Mouse (Mus musculus): ENCODE results near the gene Adamts8. TPM values are rescaled to one million over a fixed set of nuclear protein-coding genes. Genes with fewer than 3 reads are reported as not detected.

Gene Adamts8
- polyA plus RNA-seq, 1 experiment from 2014 or later = 0.72 TPM

- no peak overlapping the region for H3K4me3 ChIP-seq (ENCODE audit: low read depth, low read length)
- H3K4me2 ChIP-seq (ENCODE audit: low read length) = no peak overlapping the region
- no peaks in the 10 kb centered on the region for H3K4me1 ChIP-seq (ENCODE audit: control insufficient read depth, insufficient read depth, low read length)
- H3K27me3 ChIP-seq (replicated peaks; ENCODE audit: control insufficient read depth, insufficient read depth, low read length) = no peaks in the 10 kb centered on the region
- no peak overlapping the region for H3K27ac ChIP-seq (ENCODE audit: low read depth, low read length)
- no peaks in the 10 kb centered on the region for H3K9me3 ChIP-seq (replicated peaks; ENCODE audit: control insufficient read depth, low read length)
- 41% methylated on average over 5 of the region's 5 CpGs for WGBS
- H3K9ac ChIP-seq (ENCODE audit: low read length) = no peak overlapping the region
- no peaks in the 10 kb centered on the region for H3K36me3 ChIP-seq (ENCODE audit: control insufficient read depth, insufficient read depth, low read length)
- no peak for ATAC-seq
- no peak for DNase-seq (ENCODE audit: low spot score)
Observed at GRCm38 (mm10) chr9:30907677-30908295, 34.6 kb upstream of the Adamts8 start.

DNA sequence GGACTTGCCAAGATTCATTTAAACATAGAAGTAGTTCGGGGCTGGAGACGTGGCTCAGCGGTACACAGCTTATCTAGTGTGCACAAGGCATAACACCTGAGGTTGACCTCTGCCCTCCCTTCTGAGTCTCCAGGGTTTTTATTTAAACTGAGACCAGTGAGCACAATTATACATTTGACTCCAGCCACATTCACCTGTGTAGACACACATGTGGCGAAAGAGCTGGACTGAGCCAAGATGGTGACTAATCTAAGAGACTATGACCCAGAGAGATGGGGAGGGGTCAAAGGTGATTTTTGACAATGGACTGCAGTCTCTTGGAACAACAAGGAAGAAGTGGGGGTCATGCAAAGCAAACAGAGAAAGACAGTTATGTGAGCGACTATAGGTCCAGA is 34.1 kb upstream of the Adamts8 start:
- WGBS = 93% methylated on average over 5 of the region's 5 CpGs

GRCm38 (mm10) chr9:30908973-30909372 is 33.4 kb upstream of the Adamts8 start:
- Histone ChIP-seq H3K36me3 (ENCODE audit: control insufficient read depth, insufficient read depth, low read length) (no peaks in the 10 kb centered on the region), H3K27ac (ENCODE audit: low read depth, low read length) (no peak overlapping the region), H3K9ac (ENCODE audit: low read length) (no peak overlapping the region), H3K4me1 (ENCODE audit: control insufficient read depth, insufficient read depth, low read length) (no peaks in the 10 kb centered on the region), H3K4me3 (ENCODE audit: low read depth, low read length) (no peak overlapping the region), H3K27me3 (replicated peaks; ENCODE audit: control insufficient read depth, insufficient read depth, low read length) (no peaks in the 10 kb centered on the region), H3K4me2 (ENCODE audit: low read length) (no peak overlapping the region), H3K9me3 (replicated peaks; ENCODE audit: control insufficient read depth, low read length) (no peaks in the 10 kb centered on the region)
- 83% methylated on average over 5 of the region's 5 CpGs for WGBS
- DNase-seq (ENCODE audit: low spot score) (no peak), ATAC-seq (no peak)

More for the DNA sequence above, 34.1 kb upstream of the Adamts8 start:
- Histone ChIP-seq H3K4me1 (ENCODE audit: control insufficient read depth, insufficient read depth, low read length) (no peaks in the 10 kb centered on the region), H3K9ac (ENCODE audit: low read length) (no peak overlapping the region), H3K36me3 (ENCODE audit: control insufficient read depth, insufficient read depth, low read length) (no peaks in the 10 kb centered on the region), H3K27ac (ENCODE audit: low read depth, low read length) (no peak overlapping the region), H3K4me3 (ENCODE audit: low read depth, low read length) (no peak overlapping the region), H3K27me3 (replicated peaks; ENCODE audit: control insufficient read depth, insufficient read depth, low read length) (no peaks in the 10 kb centered on the region), H3K4me2 (ENCODE audit: low read length) (no peak overlapping the region), H3K9me3 (replicated peaks; ENCODE audit: control insufficient read depth, low read length) (no peaks in the 10 kb centered on the region)
- no peak for ATAC-seq
- no peak for DNase-seq (ENCODE audit: low spot score)

DNA sequence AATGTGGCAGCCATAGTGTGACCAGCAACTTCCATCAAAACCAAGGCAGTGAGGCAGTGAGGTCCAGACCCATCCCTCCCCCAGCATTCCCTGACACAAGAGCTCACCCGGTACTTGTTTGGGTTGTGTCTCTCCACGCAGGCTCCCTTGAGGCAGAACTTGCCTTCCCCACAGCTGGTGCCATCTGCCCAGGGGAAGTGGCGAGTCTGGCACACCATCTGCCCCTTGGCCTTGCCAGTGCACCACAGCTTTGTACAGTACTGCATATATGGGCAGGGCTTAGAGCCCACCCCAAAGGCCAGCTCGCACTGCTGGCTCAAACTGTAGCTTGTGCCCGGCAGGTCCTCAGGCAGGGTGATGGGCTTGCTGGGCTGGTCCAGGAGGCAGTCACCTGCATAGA is 31.9 kb upstream of the Adamts8 start:
- Histone ChIP-seq H3K27me3 (replicated peaks; ENCODE audit: control insufficient read depth, insufficient read depth, low read length) (no peaks in the 10 kb centered on the region), H3K9me3 (replicated peaks; ENCODE audit: control insufficient read depth, low read length) (no peaks in the 10 kb centered on the region), H3K4me1 (ENCODE audit: control insufficient read depth, insufficient read depth, low read length) (no peaks in the 10 kb centered on the region), H3K9ac (ENCODE audit: low read length) (no peak overlapping the region), H3K27ac (ENCODE audit: low read depth, low read length) (no peak overlapping the region), H3K4me2 (ENCODE audit: low read length) (no peak overlapping the region), H3K36me3 (ENCODE audit: control insufficient read depth, insufficient read depth, low read length) (no peaks in the 10 kb centered on the region), H3K4me3 (ENCODE audit: low read depth, low read length) (no peak overlapping the region)
- WGBS = 77% methylated on average over 5 of the region's 5 CpGs
- DNase-seq (ENCODE audit: low spot score) (no peak), ATAC-seq (no peak)

- no peaks in the 10 kb centered on the region for H3K9me3 ChIP-seq (replicated peaks; ENCODE audit: control insufficient read depth, low read length)
- no peak overlapping the region for H3K9ac ChIP-seq (ENCODE audit: low read length)
- no peak overlapping the region for H3K4me3 ChIP-seq (ENCODE audit: low read depth, low read length)
- H3K27me3 ChIP-seq (replicated peaks; ENCODE audit: control insufficient read depth, insufficient read depth, low read length) = no peaks in the 10 kb centered on the region
- no peak overlapping the region for H3K27ac ChIP-seq (ENCODE audit: low read depth, low read length)
- no peaks in the 10 kb centered on the region for H3K36me3 ChIP-seq (ENCODE audit: control insufficient read depth, insufficient read depth, low read length)
- no peak overlapping the region for H3K4me2 ChIP-seq (ENCODE audit: low read length)
- no peaks in the 10 kb centered on the region for H3K4me1 ChIP-seq (ENCODE audit: control insufficient read depth, insufficient read depth, low read length)
- WGBS = 69% methylated on average over 3 of the region's 3 CpGs
- DNase-seq (ENCODE audit: low spot score) (no peak), ATAC-seq (no peak)
Observed at GRCm38 (mm10) chr9:30912161-30912560, 30.2 kb upstream of the Adamts8 start.

- no peaks in the 10 kb centered on the region for H3K36me3 ChIP-seq (ENCODE audit: control insufficient read depth, insufficient read depth, low read length)
- H3K9me3 ChIP-seq (replicated peaks; ENCODE audit: control insufficient read depth, low read length) = no peaks in the 10 kb centered on the region
- H3K27ac ChIP-seq (ENCODE audit: low read depth, low read length) = no peak overlapping the region
- H3K9ac ChIP-seq (ENCODE audit: low read length) = no peak overlapping the region
- H3K4me3 ChIP-seq (ENCODE audit: low read depth, low read length) = no peak overlapping the region
- ATAC-seq (no peak), DNase-seq (ENCODE audit: low spot score) (no peak)
- H3K4me1 ChIP-seq (ENCODE audit: control insufficient read depth, insufficient read depth, low read length) = no peaks in the 10 kb centered on the region
- 69% methylated on average over 3 of the region's 3 CpGs for WGBS
- no peak overlapping the region for H3K4me2 ChIP-seq (ENCODE audit: low read length)
- H3K27me3 ChIP-seq (replicated peaks; ENCODE audit: control insufficient read depth, insufficient read depth, low read length) = no peaks in the 10 kb centered on the region
Observed at GRCm38 (mm10) chr9:30913429-30913828, 28.9 kb upstream of the Adamts8 start.

- Histone ChIP-seq H3K9ac (ENCODE audit: low read length) (no peak overlapping the region), H3K9me3 (replicated peaks; ENCODE audit: control insufficient read depth, low read length) (no peaks in the 10 kb centered on the region), H3K27me3 (replicated peaks; ENCODE audit: control insufficient read depth, insufficient read depth, low read length) (no peaks in the 10 kb centered on the region), H3K4me3 (ENCODE audit: low read depth, low read length) (no peak overlapping the region), H3K4me2 (ENCODE audit: low read length) (no peak overlapping the region), H3K4me1 (ENCODE audit: control insufficient read depth, insufficient read depth, low read length) (no peaks in the 10 kb centered on the region), H3K36me3 (ENCODE audit: control insufficient read depth, insufficient read depth, low read length) (no peaks in the 10 kb centered on the region), H3K27ac (ENCODE audit: low read depth, low read length) (no peak overlapping the region)
- WGBS = 98% methylated on average over 2 of the region's 2 CpGs
- ATAC-seq = no peak
- DNase-seq (ENCODE audit: low spot score) = no peak
Observed at GRCm38 (mm10) chr9:30914241-30914640, 28.1 kb upstream of the Adamts8 start.

- no peak overlapping the region for H3K27ac ChIP-seq (ENCODE audit: low read depth, low read length)
- no peaks in the 10 kb centered on the region for H3K36me3 ChIP-seq (ENCODE audit: control insufficient read depth, insufficient read depth, low read length)
- H3K9ac ChIP-seq (ENCODE audit: low read length) = no peak overlapping the region
- H3K4me3 ChIP-seq (ENCODE audit: low read depth, low read length) = no peak overlapping the region
- ATAC-seq = no peak
- H3K4me2 ChIP-seq (ENCODE audit: low read length) = no peak overlapping the region
- no peaks in the 10 kb centered on the region; the same call in 1 of the 2 replicates for H3K4me1 ChIP-seq (ENCODE audit: control insufficient read depth, insufficient read depth, low read length)
- DNase-seq (ENCODE audit: low spot score) = no peak
- H3K9me3 ChIP-seq (replicated peaks; ENCODE audit: control insufficient read depth, low read length) = no peaks in the 10 kb centered on the region
- WGBS = 86% methylated on average over 6 of the region's 6 CpGs
- H3K27me3 ChIP-seq (replicated peaks; ENCODE audit: control insufficient read depth, insufficient read depth, low read length) = peaks cover 13% of the 10 kb centered on the region; the same call in 1 of the 2 replicates
Observed at GRCm38 (mm10) chr9:30916266-30916968, 25.9 kb upstream of the Adamts8 start.
